Mouse (Mus musculus) embryonic fibroblast, embryonic 13.5 days (primary cell): Measurements from ENCODE around the gene Peli1.

Experiments
- CTCF ChIP-seq: IDR thresholded peaks from 2 replicates; pipeline ENCODE4 v1.5.1; 2011; ENCODE audit warnings: mild to moderate bottlenecking, control low read depth, low read length, moderate library complexity, borderline replicate concordance; ENCODE audit not compliant: insufficient read depth
- POLR2A ChIP-seq: IDR thresholded peaks from 2 replicates; pipeline ENCODE4 v1.6.1; 2011; ENCODE audit warnings: low read depth, mild to moderate bottlenecking, control low read depth, low read length, moderate library complexity

- TF ChIP-seq CTCF: no peak
- no peak for TF ChIP-seq POLR2A
These were observed 59.2 kb downstream of the Peli1 start for GRCm38 (mm10) chr11:21150316-21150715.
